Mouse (Mus musculus) retina, adult 2 months (tissue): Measurements from ENCODE around the gene Mettl9.
"Not testable (repeated sequence)": the region's sequence is repeated elsewhere in the genome, so short reads cannot be mapped to it uniquely, and the experiment has no call there.

Experiments
- DNase-seq: peaks from one replicate; pipeline ENCODE4 v3.0.0-alpha.2; 2012; ENCODE audit warnings: low read depth, low spot score

Mettl9 gene

GRCm38 (mm10) chr7:121033856-121034652 lies at the start of gene Mettl9:
TSS of gene Mettl9 (plus strand) at chr7:121034445.
- DNase-seq = peak; percentile 93

- DNase-seq = no peak
Measured at GRCm38 (mm10) chr7:120991191-120991590, 43.1 kb upstream of the Mettl9 start.

- no peak for DNase-seq
Measured at GRCm38 (mm10) chr7:120999021-120999530, 35.2 kb upstream of the Mettl9 start.

GRCm38 (mm10) chr7:121000065-121000822 lies 34.0 kb upstream of the Mettl9 start:
- DNase-seq = no peak

- DNase-seq = no peak
Measured at GRCm38 (mm10) chr7:121001879-121002278, 32.4 kb upstream of the Mettl9 start.

- no peak for DNase-seq
Measured at GRCm38 (mm10) chr7:121002407-121002928, 31.8 kb upstream of the Mettl9 start.

- DNase-seq = no peak
Measured at GRCm38 (mm10) chr7:121003793-121004418, 30.3 kb upstream of the Mettl9 start.

GRCm38 (mm10) chr7:121011794-121012689 lies 22.2 kb upstream of the Mettl9 start:
- no peak for DNase-seq

GRCm38 (mm10) chr7:121014486-121014885 lies 19.8 kb upstream of the Mettl9 start:
- no peak for DNase-seq

- DNase-seq = no peak
Measured at GRCm38 (mm10) chr7:121018778-121019177, 15.5 kb upstream of the Mettl9 start.

- DNase-seq = no peak
Measured at GRCm38 (mm10) chr7:121020277-121020676, 14.0 kb upstream of the Mettl9 start.

GRCm38 (mm10) chr7:121025221-121026008 lies 8.8 kb upstream of the Mettl9 start:
- no peak for DNase-seq

- no peak for DNase-seq
Measured at GRCm38 (mm10) chr7:121026300-121026699, 7.9 kb upstream of the Mettl9 start.

GRCm38 (mm10) chr7:121029947-121030346 lies 4.3 kb upstream of the Mettl9 start:
- not testable (repeated sequence) for DNase-seq

- DNase-seq = no peak
Measured at GRCm38 (mm10) chr7:121034701-121035141, 476 bp downstream of the Mettl9 start.

- DNase-seq = peak; percentile 3
Measured at GRCm38 (mm10) chr7:121035161-121035721, 996 bp downstream of the Mettl9 start.

GRCm38 (mm10) chr7:121040595-121040994 lies 6.3 kb downstream of the Mettl9 start:
- no peak for DNase-seq

- DNase-seq = no peak
Measured at GRCm38 (mm10) chr7:121041989-121042388, 7.7 kb downstream of the Mettl9 start.

- DNase-seq = no peak
Measured at GRCm38 (mm10) chr7:121043004-121043403, 8.8 kb downstream of the Mettl9 start.

GRCm38 (mm10) chr7:121043510-121043909 lies 9.3 kb downstream of the Mettl9 start:
- no peak for DNase-seq
